Mouse (Mus musculus) inflammation-experienced regulatory T-cells, adult 16 weeks (primary cell): ENCODE measurements around the gene Olfr1200. TPM values are rescaled to one million over a fixed set of nuclear protein-coding genes. Genes with fewer than 3 reads are reported as not detected.

ENCODE experiments used
- polyA plus RNA-seq: library from polyadenylated mRNA; unstranded; fragments of 100-300 nt; shearing (Covaris generic); gene quantifications from one replicate; pipeline ENCODE4 v1.2.1, GENCODE M21; 2017

Gene Olfr1200
- not detected for polyA plus RNA-seq

GRCm38 (mm10) chr2:88770388-88770787 is at the start of gene Olfr1200:
Gene Olfr1200, minus strand, starts transcription at chr2:88770488.

GRCm38 (mm10) chr2:88814196-88814595 is 43.9 kb upstream of the Olfr1200 start, which contains the start of gene Olfr1202:
Gene Olfr1202, plus strand, starts transcription at chr2:88814496.

GRCm38 (mm10) chr2:88792736-88793135 is 22.4 kb upstream of the Olfr1200 start, which contains the start of gene Olfr1201:
Gene Olfr1201, plus strand, starts transcription at chr2:88793036.

GRCm38 (mm10) chr2:88760369-88760768 is 9.9 kb downstream of the Olfr1200 start, which contains the start of gene Olfr1199:
Gene Olfr1199, minus strand, starts transcription at chr2:88760469.

GRCm38 (mm10) chr2:88751270-88751669 is 19.0 kb downstream of the Olfr1200 start, which contains the start of gene Olfr1198:
Gene Olfr1198, minus strand, starts transcription at chr2:88751370.

GRCm38 (mm10) chr2:88732266-88732665 is 38.0 kb downstream of the Olfr1200 start, which contains the start of gene Olfr1197:
Gene Olfr1197, minus strand, starts transcription at chr2:88732366.

Other genes with a start within 250 kb of the Olfr1200 start
- not detected for gene Olfr1188, start 213.6 kb downstream of the Olfr1200 start, polyA plus RNA-seq
- not detected for gene Olfr1189, start 184.0 kb downstream of the Olfr1200 start, polyA plus RNA-seq
- not detected for gene Olfr1191-ps1, start 129.9 kb downstream of the Olfr1200 start, polyA plus RNA-seq
- gene Olfr1192-ps1, start 122.0 kb downstream of the Olfr1200 start, polyA plus RNA-seq = not detected
- not detected for gene Olfr1193, start 94.9 kb downstream of the Olfr1200 start, polyA plus RNA-seq
- gene Olfr1195, start 81.3 kb downstream of the Olfr1200 start, polyA plus RNA-seq = 0.11 TPM
- gene Olfr1196, start 65.9 kb downstream of the Olfr1200 start, polyA plus RNA-seq = not detected
- not detected for gene Olfr1197, start 38.1 kb downstream of the Olfr1200 start, polyA plus RNA-seq
- gene Olfr1198, start 19.1 kb downstream of the Olfr1200 start, polyA plus RNA-seq = not detected
- gene Olfr1199, start 10.0 kb downstream of the Olfr1200 start, polyA plus RNA-seq = not detected
- gene Olfr1201, start 22.5 kb upstream of the Olfr1200 start, polyA plus RNA-seq = not detected
- not detected for gene Olfr1202, start 44.0 kb upstream of the Olfr1200 start, polyA plus RNA-seq
- gene Olfr1205, start 59.2 kb upstream of the Olfr1200 start, polyA plus RNA-seq = not detected
- gene Olfr1204, start 78.8 kb upstream of the Olfr1200 start, polyA plus RNA-seq = not detected
- not detected for gene Olfr1206, start 92.7 kb upstream of the Olfr1200 start, polyA plus RNA-seq
- not detected for gene Olfr1208, start 131.8 kb upstream of the Olfr1200 start, polyA plus RNA-seq
- not detected for gene Olfr1209, start 144.7 kb upstream of the Olfr1200 start, polyA plus RNA-seq
- gene Olfr1211, start 167.6 kb upstream of the Olfr1200 start, polyA plus RNA-seq = not detected
- gene Olfr1212, start 183.5 kb upstream of the Olfr1200 start, polyA plus RNA-seq = not detected
- not detected for gene Gm13762, start 209.8 kb upstream of the Olfr1200 start, polyA plus RNA-seq
- not detected for gene Olfr1214, start 222.2 kb upstream of the Olfr1200 start, polyA plus RNA-seq
- gene Olfr1215, start 236.5 kb upstream of the Olfr1200 start, polyA plus RNA-seq = not detected
- gene Olfr1216, start 247.9 kb upstream of the Olfr1200 start, polyA plus RNA-seq = not detected